Mouse (Mus musculus) ES-E14 (cell line): ENCODE measurements around the gene Lamc1.

Experiments
- HCFC1 ChIP-seq: IDR thresholded peaks from 2 replicates; pipeline ENCODE4 v1.6.1; 2012; ENCODE audit warnings: low read length, inconsistent platforms, borderline replicate concordance; ENCODE audit not compliant: insufficient read depth
- ZC3H11A ChIP-seq: IDR thresholded peaks from 2 replicates; pipeline ENCODE4 v1.6.1; 2012; ENCODE audit warnings: low read depth, mild to moderate bottlenecking, inconsistent platforms, low read length, borderline replicate concordance

- TF ChIP-seq HCFC1 (no peak), ZC3H11A (no peak)
Observed at GRCm38 (mm10) chr1:153288010-153288409, 44.6 kb downstream of the Lamc1 start.
